Mouse (Mus musculus) liver, postnatal 0 days (tissue): ENCODE data around the gene Arhgdig. TPM values are rescaled to one million over a fixed set of nuclear protein-coding genes. Genes with fewer than 3 reads are reported as not detected.

ENCODE experiments used
- ATAC-seq: fragments of 200-750 bp; cut with Nextera tagmentation; 2 replicates; pipeline ENCODE4 v1.8.0; 2017; ENCODE audit warnings: mild to moderate bottlenecking, moderate library complexity
- DNase-seq: peaks from one replicate; pipeline ENCODE4 v3.0.0-alpha.2; 2016
- H3K27ac ChIP-seq: fragments of 300-500 bp; sonication (generic); 2 replicates; pipeline ENCODE4 v1.5.1; 2014; ENCODE audit warnings: antibody characterized with exemption, moderate library complexity, mild to moderate bottlenecking, low read depth
- H3K27me3 ChIP-seq: fragments of 300-500 bp; sonication (generic); 2 replicates; pipeline ENCODE4 v1.6.1; 2014; ENCODE audit warnings: low read length, control low read depth, mixed read lengths; ENCODE audit not compliant: insufficient read depth
- H3K36me3 ChIP-seq: fragments of 300-500 bp; sonication (generic); replicated peaks from 2 replicates; pipeline ENCODE4 v1.6.1; 2014; ENCODE audit warnings: mild to moderate bottlenecking, control low read depth, low read length, moderate library complexity, mixed read lengths; ENCODE audit not compliant: insufficient read depth
- H3K4me1 ChIP-seq: fragments of 300-500 bp; sonication (generic); 2 replicates; pipeline ENCODE4 v1.6.1; 2014; ENCODE audit warnings: antibody characterized with exemption, mild to moderate bottlenecking, control low read depth; ENCODE audit not compliant: insufficient read depth
- H3K4me2 ChIP-seq: fragments of 300-500 bp; sonication (generic); 2 replicates; pipeline ENCODE4 v1.6.1; 2014; ENCODE audit warnings: low read depth, mild to moderate bottlenecking, low read length, moderate library complexity, mixed read lengths
- H3K4me3 ChIP-seq: fragments of 300-500 bp; sonication (generic); 2 replicates; pipeline ENCODE4 v1.5.1; 2014; ENCODE audit warnings: low read depth, low read length
- H3K9ac ChIP-seq: fragments of 300-500 bp; sonication (generic); replicated peaks from 2 replicates; pipeline ENCODE4 v1.6.1; 2014; ENCODE audit warnings: mild to moderate bottlenecking, moderate library complexity
- H3K9me3 ChIP-seq: fragments of 300-500 bp; sonication (generic); 2 replicates; pipeline ENCODE4 v1.6.1; 2016; ENCODE audit warnings: mild to moderate bottlenecking, control low read depth, low read length, mixed read lengths
- CTCF ChIP-seq: sonication (generic); IDR thresholded peaks from 2 replicates; pipeline ENCODE4 v1.5.1; 2016; ENCODE audit warnings: antibody characterized with exemption, low read depth
- EP300 ChIP-seq: IDR thresholded peaks from 2 replicates; pipeline ENCODE4 v1.6.1; 2016; ENCODE audit warnings: antibody characterized with exemption, low read depth, mild to moderate bottlenecking
- WGBS: fragments of 180-500 bp; shearing (Covaris S2); extraction: QIAGEN DNeasy Blood & Tissue Kit; methylation state at CpG from one replicate; pipeline ENCODE4 v1.1.7; 2014; ENCODE audit not compliant: insufficient replicate concordance; 5-methylcytosine and 5-hydroxymethylcytosine counted together
- polyA plus RNA-seq: library from polyadenylated mRNA; unstranded; fragments of >200 nt; fragmentation: Nextera tagmentation; extraction: Ambion mirVana; gene quantifications from 2 replicates; pipeline ENCODE4 v1.2.1, GENCODE M21; 2015

Arhgdig gene
- polyA plus RNA-seq, 1 experiment from 2014 or later = 4.9 TPM

GRCm38 (mm10) chr17:26243471-26244100 is 36.0 kb upstream of the Arhgdig start:
- Histone ChIP-seq H3K4me1 (peaks cover 13% of the 10 kb centered on the region), H3K27me3 (no peaks in the 10 kb centered on the region), H3K9ac (peak overlapping the region; percentile 53), H3K27ac (peak overlapping the region; percentile 75), H3K9me3 (no peaks in the 10 kb centered on the region), H3K4me2 (peak overlapping the region; percentile 75), H3K4me3 (peak overlapping the region; percentile 68), H3K36me3 (no peaks in the 10 kb centered on the region)
- TF ChIP-seq EP300 = no peak
- peak; percentile 55; the same call in 1 of the 2 replicates for TF ChIP-seq CTCF
- 1% methylated on average over 32 of the region's 32 CpGs for WGBS
- DNase-seq = peak; percentile 76
- peak; percentile 78 for ATAC-seq

- no peak for TF ChIP-seq CTCF
- no peak for TF ChIP-seq EP300
- no peaks in the 10 kb centered on the region for H3K27me3 ChIP-seq
- no peaks in the 10 kb centered on the region for H3K9me3 ChIP-seq
- DNase-seq (no peak), ATAC-seq (no peak)
- no peak overlapping the region for H3K4me3 ChIP-seq
- no peak overlapping the region for H3K9ac ChIP-seq
- H3K27ac ChIP-seq = no peak overlapping the region
- 70% methylated on average over 6 of the region's 6 CpGs for WGBS
- H3K4me2 ChIP-seq = no peak overlapping the region
- peaks cover 13% of the 10 kb centered on the region for H3K4me1 ChIP-seq
- H3K36me3 ChIP-seq = no peaks in the 10 kb centered on the region
These were observed 33.4 kb upstream of the Arhgdig start for GRCm38 (mm10) chr17:26240990-26241389.

GRCm38 (mm10) chr17:26240120-26240790 is 32.7 kb upstream of the Arhgdig start:
- Histone ChIP-seq H3K36me3 (no peaks in the 10 kb centered on the region), H3K4me1 (peaks cover 17% of the 10 kb centered on the region), H3K4me3 (no peak overlapping the region), H3K4me2 (no peak overlapping the region), H3K9ac (no peak overlapping the region), H3K27ac (no peak overlapping the region), H3K9me3 (no peaks in the 10 kb centered on the region), H3K27me3 (no peaks in the 10 kb centered on the region)
- no peak for DNase-seq
- TF ChIP-seq EP300 (no peak), CTCF (no peak)
- 41% methylated on average over 6 of the region's 6 CpGs for WGBS
- no peak for ATAC-seq

GRCm38 (mm10) chr17:26239551-26239950 is 32.0 kb upstream of the Arhgdig start:
- DNase-seq (no peak), ATAC-seq (no peak)
- Histone ChIP-seq H3K27ac (no peak overlapping the region), H3K9ac (no peak overlapping the region), H3K4me2 (no peak overlapping the region), H3K27me3 (no peaks in the 10 kb centered on the region), H3K4me1 (peaks cover 18% of the 10 kb centered on the region), H3K4me3 (no peak overlapping the region), H3K36me3 (no peaks in the 10 kb centered on the region), H3K9me3 (no peaks in the 10 kb centered on the region)
- WGBS = 57% methylated on average over 2 of the region's 2 CpGs
- no peak for TF ChIP-seq CTCF
- no peak for TF ChIP-seq EP300

DNA sequence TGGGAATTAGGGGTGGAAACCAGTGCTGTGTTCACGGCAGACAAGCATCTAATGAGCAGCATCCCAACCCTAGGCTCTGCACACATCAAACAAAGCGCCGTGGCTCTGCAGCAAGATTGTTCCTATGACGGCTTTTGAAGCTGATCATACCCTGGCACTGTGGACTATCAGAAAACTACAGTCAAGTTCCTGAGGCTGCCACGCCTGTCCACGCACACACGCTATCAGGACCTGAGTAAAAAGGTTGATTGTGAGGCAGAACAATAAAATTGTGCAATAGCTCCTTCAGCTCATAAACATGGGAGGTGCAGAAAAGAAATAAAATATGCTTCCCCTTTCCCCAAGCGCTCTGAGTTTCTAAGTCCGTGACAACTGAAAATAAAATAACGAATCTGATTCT is 30.1 kb upstream of the Arhgdig start:
- WGBS = 52% methylated on average over 10 of the region's 10 CpGs
- Histone ChIP-seq H3K36me3 (no peaks in the 10 kb centered on the region), H3K9me3 (no peaks in the 10 kb centered on the region), H3K27me3 (no peaks in the 10 kb centered on the region), H3K27ac (no peak overlapping the region), H3K9ac (no peak overlapping the region), H3K4me3 (no peak overlapping the region), H3K4me1 (peaks cover 11% of the 10 kb centered on the region), H3K4me2 (no peak overlapping the region)
- no peak for DNase-seq
- 0 out of 2 replicates have a peak, but pooled peaks have one; percentile 21 for ATAC-seq
- TF ChIP-seq EP300 = no peak
- TF ChIP-seq CTCF = no peak

DNA sequence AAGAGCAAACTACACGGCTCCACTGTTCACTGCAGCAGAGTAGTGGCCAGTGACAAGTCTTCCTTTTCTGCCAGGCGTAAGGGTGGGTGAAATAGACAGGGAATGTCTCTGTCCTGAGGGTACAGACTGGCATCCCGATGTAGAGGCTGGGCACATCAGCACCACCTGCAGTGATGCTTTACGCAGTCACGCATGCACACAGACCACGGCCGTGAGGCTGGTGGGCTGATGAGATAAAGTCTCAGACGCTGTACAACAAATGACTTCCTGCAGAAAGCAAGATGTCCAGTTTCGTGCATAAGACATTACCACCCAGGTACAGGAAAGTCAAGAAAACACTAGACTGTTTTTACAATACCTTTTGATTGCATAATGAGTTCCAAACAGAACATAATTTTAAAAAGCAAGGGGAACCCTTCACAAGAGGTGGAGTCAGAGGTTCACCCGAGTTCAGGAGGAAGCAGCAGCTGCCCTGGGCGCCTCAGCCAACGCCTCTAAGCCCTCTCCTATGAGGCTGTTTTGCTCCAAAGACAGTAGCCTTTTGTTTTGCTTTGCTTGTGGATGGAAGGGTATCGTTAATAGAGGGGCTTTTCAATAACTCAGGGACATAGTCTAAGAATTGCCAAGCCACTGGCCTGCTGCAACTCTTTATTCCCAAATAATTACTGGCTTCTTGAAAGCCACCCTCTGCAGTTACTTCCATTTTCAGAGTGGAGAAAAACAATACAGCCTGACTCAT is 27.7 kb upstream of the Arhgdig start:
- no peak for DNase-seq
- no peak for ATAC-seq
- no peak overlapping the region for H3K4me3 ChIP-seq
- H3K27me3 ChIP-seq = no peaks in the 10 kb centered on the region
- H3K4me2 ChIP-seq = peak overlapping the region; percentile 29
- H3K4me1 ChIP-seq = peaks cover 11% of the 10 kb centered on the region; the same call in 1 of the 2 replicates
- H3K9ac ChIP-seq = no peak overlapping the region
- no peaks in the 10 kb centered on the region for H3K36me3 ChIP-seq
- no peak for TF ChIP-seq CTCF
- TF ChIP-seq EP300 = no peak
- peak overlapping the region; percentile 41 for H3K27ac ChIP-seq
- H3K9me3 ChIP-seq = no peaks in the 10 kb centered on the region
- 41% methylated on average over 13 of the region's 13 CpGs for WGBS
